Mouse (Mus musculus): ENCODE measurements around the gene Tmem131. TPM values are rescaled to one million over a fixed set of nuclear protein-coding genes. Genes with fewer than 3 reads are reported as not detected.

Tmem131 gene
- polyA plus RNA-seq, 1 experiment = 46.6 TPM

- WGBS = 36% methylated on average over 4 of the region's 4 CpGs
- TF ChIP-seq CTCF (IDR thresholded peaks at IDR 0.05; ENCODE audit: control insufficient read depth, insufficient read depth, low read length) = no peak
- no peak for TF ChIP-seq POLR2A (IDR thresholded peaks at IDR 0.05; ENCODE audit: borderline replicate concordance, control insufficient read depth, low read depth, low read length)
- no peak overlapping the region for H3K27ac ChIP-seq (ENCODE audit: control insufficient read depth, insufficient read depth, low read depth, low read length, poor library complexity)
Measured at GRCm38 (mm10) chr1:36860431-36860849, 83.0 kb downstream of the Tmem131 start.

DNA sequence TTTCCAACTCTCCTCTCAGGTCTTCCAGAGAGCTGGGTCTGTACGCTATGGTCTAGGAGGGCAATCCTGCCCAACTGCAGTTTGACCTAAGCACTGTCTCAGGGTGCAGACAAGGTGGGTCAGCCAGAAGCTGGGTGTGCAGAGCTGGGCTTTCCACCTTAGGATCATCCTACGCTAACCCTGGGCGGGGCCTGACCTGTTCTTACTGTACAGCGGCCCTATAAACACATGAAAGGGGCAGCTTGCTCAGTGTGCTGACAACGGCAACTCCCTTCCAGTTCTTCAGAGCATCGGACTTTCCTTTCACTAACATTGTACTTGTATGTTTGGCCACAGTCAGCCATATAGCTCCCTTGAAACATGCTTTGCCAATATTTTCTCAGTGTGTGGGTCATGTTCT is 86.4 kb downstream of the Tmem131 start:
- Histone ChIP-seq H3K4me1 (ENCODE audit: control insufficient read depth, insufficient read depth, low read length) (peaks cover 2% of the 10 kb centered on the region), H3K4me3 (replicated peaks; ENCODE audit: control insufficient read depth, low read depth, low read length) (no peak overlapping the region), H3K27ac (ENCODE audit: control insufficient read depth, insufficient read depth, low read depth, low read length, poor library complexity) (no peak overlapping the region)
- 92% methylated on average over 6 of the region's 6 CpGs for WGBS
- TF ChIP-seq POLR2A (IDR thresholded peaks at IDR 0.05; ENCODE audit: borderline replicate concordance, control insufficient read depth, low read depth, low read length) (no peak), CTCF (IDR thresholded peaks at IDR 0.05; ENCODE audit: control insufficient read depth, insufficient read depth, low read length) (no peak)

More at GRCm38 (mm10) chr1:36860431-36860849, 83.0 kb downstream of the Tmem131 start:
- H3K4me3 ChIP-seq (replicated peaks; ENCODE audit: control insufficient read depth, low read depth, low read length) = no peak overlapping the region
- peaks cover 2% of the 10 kb centered on the region for H3K4me1 ChIP-seq (ENCODE audit: control insufficient read depth, insufficient read depth, low read length)

DNA sequence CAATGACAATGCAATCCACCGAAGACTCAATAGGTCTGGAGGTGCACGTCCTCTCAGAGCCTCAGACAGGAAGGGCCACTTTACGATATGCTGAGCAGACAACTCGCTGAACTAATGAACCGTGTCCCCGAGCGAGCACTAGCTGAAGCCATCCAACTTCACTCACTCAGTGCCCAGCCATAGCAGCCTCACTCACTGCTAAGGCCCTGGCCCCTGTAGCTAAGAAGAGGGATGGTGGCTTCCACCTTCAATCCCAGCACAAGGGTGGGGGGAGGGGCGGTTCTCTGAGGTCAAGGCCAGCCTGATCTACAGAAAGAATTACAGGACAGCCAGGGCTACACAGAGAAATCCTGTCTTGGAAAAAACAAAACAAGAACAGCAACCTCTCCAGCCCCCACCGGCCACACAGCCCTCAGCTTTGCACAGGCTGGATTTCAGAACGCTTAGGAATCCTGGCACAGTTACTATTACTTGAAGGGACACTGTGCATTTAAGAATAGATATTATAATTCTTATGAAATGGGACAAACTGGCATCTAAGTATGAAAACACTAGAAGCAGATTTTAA is 89.2 kb downstream of the Tmem131 start:
- Histone ChIP-seq H3K27ac (ENCODE audit: control insufficient read depth, insufficient read depth, low read depth, low read length, poor library complexity) (no peak overlapping the region), H3K4me1 (ENCODE audit: control insufficient read depth, insufficient read depth, low read length) (no peaks in the 10 kb centered on the region), H3K4me3 (replicated peaks; ENCODE audit: control insufficient read depth, low read depth, low read length) (no peak overlapping the region)
- TF ChIP-seq POLR2A (IDR thresholded peaks at IDR 0.05; ENCODE audit: borderline replicate concordance, control insufficient read depth, low read depth, low read length) (no peak), CTCF (IDR thresholded peaks at IDR 0.05; ENCODE audit: control insufficient read depth, insufficient read depth, low read length) (no peak)
- whole genome bisulfite sequencing = 91% methylated on average over 10 of the region's 10 CpGs

- no peaks in the 10 kb centered on the region for H3K4me1 ChIP-seq (ENCODE audit: control insufficient read depth, insufficient read depth, low read length)
- no peak overlapping the region for H3K4me3 ChIP-seq (replicated peaks; ENCODE audit: control insufficient read depth, low read depth, low read length)
- no peak overlapping the region for H3K27ac ChIP-seq (ENCODE audit: control insufficient read depth, insufficient read depth, low read depth, low read length, poor library complexity)
- 85% methylated on average over 6 of the region's 6 CpGs for WGBS
- no peak for TF ChIP-seq CTCF (IDR thresholded peaks at IDR 0.05; ENCODE audit: control insufficient read depth, insufficient read depth, low read length)
- TF ChIP-seq POLR2A (IDR thresholded peaks at IDR 0.05; ENCODE audit: borderline replicate concordance, control insufficient read depth, low read depth, low read length) = no peak
Measured at GRCm38 (mm10) chr1:36852085-36852484, 91.4 kb downstream of the Tmem131 start.

DNA sequence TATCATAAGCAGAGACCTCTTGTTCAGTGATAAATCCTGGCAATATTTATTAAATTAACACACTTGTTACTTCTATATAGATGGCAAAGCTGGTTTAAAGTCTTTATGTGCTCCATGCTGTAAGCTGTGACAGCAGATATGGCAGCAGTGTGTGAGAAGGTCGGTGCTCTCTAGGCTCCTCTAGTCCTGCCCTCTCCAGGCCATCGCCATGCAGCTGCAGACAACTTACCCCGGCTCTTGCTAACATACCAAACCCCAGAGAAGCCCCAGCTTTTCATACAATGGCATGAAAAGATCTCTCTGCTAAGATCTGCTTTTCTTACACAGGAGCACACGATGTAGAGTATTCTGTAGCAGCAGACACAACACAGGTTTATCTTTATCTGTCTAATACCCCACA is 92.1 kb downstream of the Tmem131 start:
- WGBS = 85% methylated on average over 4 of the region's 4 CpGs
- Histone ChIP-seq H3K4me1 (ENCODE audit: control insufficient read depth, insufficient read depth, low read length) (no peaks in the 10 kb centered on the region), H3K27ac (ENCODE audit: control insufficient read depth, insufficient read depth, low read depth, low read length, poor library complexity) (no peak overlapping the region), H3K4me3 (replicated peaks; ENCODE audit: control insufficient read depth, low read depth, low read length) (no peak overlapping the region)
- TF ChIP-seq POLR2A (IDR thresholded peaks at IDR 0.05; ENCODE audit: borderline replicate concordance, control insufficient read depth, low read depth, low read length) (no peak), CTCF (IDR thresholded peaks at IDR 0.05; ENCODE audit: control insufficient read depth, insufficient read depth, low read length) (no peak)

DNA sequence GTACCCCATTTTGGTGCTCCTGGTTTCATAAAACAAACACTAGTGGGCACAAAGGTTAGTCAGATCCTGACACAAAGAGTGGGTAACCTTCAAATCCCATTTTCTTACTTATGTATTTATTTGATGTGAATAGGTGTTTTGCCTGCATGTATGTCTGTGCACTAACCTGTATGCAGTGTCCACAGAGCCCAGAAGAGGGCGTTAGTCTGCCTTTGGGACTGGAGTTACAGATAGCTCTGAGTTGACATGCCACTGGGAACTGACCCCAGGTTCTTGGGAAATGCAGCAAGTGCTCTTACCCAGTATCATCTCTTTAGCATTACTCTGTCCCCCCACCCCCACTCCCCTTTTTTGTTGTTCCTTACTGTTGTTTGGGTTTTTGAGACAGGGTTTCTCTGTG is 95.4 kb downstream of the Tmem131 start:
- H3K4me1 ChIP-seq (ENCODE audit: control insufficient read depth, insufficient read depth, low read length) = no peaks in the 10 kb centered on the region
- no peak overlapping the region for H3K4me3 ChIP-seq (replicated peaks; ENCODE audit: control insufficient read depth, low read depth, low read length)
- no peak overlapping the region for H3K27ac ChIP-seq (ENCODE audit: control insufficient read depth, insufficient read depth, low read depth, low read length, poor library complexity)
- TF ChIP-seq CTCF (IDR thresholded peaks at IDR 0.05; ENCODE audit: control insufficient read depth, insufficient read depth, low read length) (0 out of 2 replicates have a peak, but pooled peaks have one; percentile 7), POLR2A (IDR thresholded peaks at IDR 0.05; ENCODE audit: borderline replicate concordance, control insufficient read depth, low read depth, low read length) (no peak)
- WGBS = 83% methylated on average over 1 of the region's 1 CpGs

- no peaks in the 10 kb centered on the region for H3K4me1 ChIP-seq (ENCODE audit: control insufficient read depth, insufficient read depth, low read length)
- TF ChIP-seq CTCF (IDR thresholded peaks at IDR 0.05; ENCODE audit: control insufficient read depth, insufficient read depth, low read length) (no peak), POLR2A (IDR thresholded peaks at IDR 0.05; ENCODE audit: borderline replicate concordance, control insufficient read depth, low read depth, low read length) (no peak)
- no peak overlapping the region for H3K4me3 ChIP-seq (replicated peaks; ENCODE audit: control insufficient read depth, low read depth, low read length)
- WGBS = 93% methylated on average over 8 of the region's 8 CpGs
- H3K27ac ChIP-seq (ENCODE audit: control insufficient read depth, insufficient read depth, low read depth, low read length, poor library complexity) = no peak overlapping the region
Measured at GRCm38 (mm10) chr1:36847276-36847675, 96.2 kb downstream of the Tmem131 start.

- TF ChIP-seq CTCF (IDR thresholded peaks at IDR 0.05; ENCODE audit: control insufficient read depth, insufficient read depth, low read length) = no peak
- TF ChIP-seq POLR2A (IDR thresholded peaks at IDR 0.05; ENCODE audit: borderline replicate concordance, control insufficient read depth, low read depth, low read length) = no peak
- Histone ChIP-seq H3K4me3 (replicated peaks; ENCODE audit: control insufficient read depth, low read depth, low read length) (no peak overlapping the region), H3K27ac (ENCODE audit: control insufficient read depth, insufficient read depth, low read depth, low read length, poor library complexity) (no peak overlapping the region), H3K4me1 (ENCODE audit: control insufficient read depth, insufficient read depth, low read length) (no peaks in the 10 kb centered on the region)
- 90% methylated on average over 5 of the region's 5 CpGs for WGBS
Measured at GRCm38 (mm10) chr1:36845031-36845430, 98.4 kb downstream of the Tmem131 start.

- Histone ChIP-seq H3K27ac (ENCODE audit: control insufficient read depth, insufficient read depth, low read depth, low read length, poor library complexity) (no peak overlapping the region), H3K4me1 (ENCODE audit: control insufficient read depth, insufficient read depth, low read length) (no peaks in the 10 kb centered on the region), H3K4me3 (replicated peaks; ENCODE audit: control insufficient read depth, low read depth, low read length) (no peak overlapping the region)
- 87% methylated on average over 1 of the region's 1 CpGs for WGBS
- TF ChIP-seq CTCF (IDR thresholded peaks at IDR 0.05; ENCODE audit: control insufficient read depth, insufficient read depth, low read length) = no peak
- TF ChIP-seq POLR2A (IDR thresholded peaks at IDR 0.05; ENCODE audit: borderline replicate concordance, control insufficient read depth, low read depth, low read length) = no peak
Measured at GRCm38 (mm10) chr1:36841806-36842205, 101.7 kb downstream of the Tmem131 start.
